Mouse (Mus musculus) hindbrain, postnatal 0 days (tissue): ENCODE results near the gene Tmem115. TPM values are rescaled to one million over a fixed set of nuclear protein-coding genes. Genes with fewer than 3 reads are reported as not detected.

ENCODE experiments used
- ATAC-seq: fragments of 200-750 bp; cut with Nextera tagmentation; 2 replicates; pipeline ENCODE4 v1.8.0; 2017; ENCODE audit warnings: mild to moderate bottlenecking, moderate TSS enrichment, moderate library complexity
- DNase-seq: peaks from one replicate; pipeline ENCODE4 v3.0.0-alpha.2; 2015; ENCODE audit warnings: low spot score
- H3K27ac ChIP-seq: fragments of 300-500 bp; sonication (generic); 2 replicates; pipeline ENCODE4 v1.5.1; 2014; ENCODE audit warnings: mild to moderate bottlenecking
- H3K27me3 ChIP-seq: fragments of 300-500 bp; sonication (generic); 2 replicates; pipeline ENCODE4 v1.6.1; 2014; ENCODE audit warnings: low read length, mixed read lengths; ENCODE audit not compliant: insufficient read depth
- H3K36me3 ChIP-seq: fragments of 300-500 bp; sonication (generic); 2 replicates; pipeline ENCODE4 v1.6.1; 2014; ENCODE audit warnings: low read length, mixed read lengths; ENCODE audit not compliant: insufficient read depth
- H3K4me1 ChIP-seq: fragments of 300-500 bp; sonication (generic); 2 replicates; pipeline ENCODE4 v1.6.1; 2014; ENCODE audit warnings: antibody characterized with exemption, low read length, mixed read lengths; ENCODE audit not compliant: insufficient read depth
- H3K4me2 ChIP-seq: fragments of 300-500 bp; sonication (generic); 2 replicates; pipeline ENCODE4 v1.6.1; 2014; ENCODE audit warnings: low read depth, mild to moderate bottlenecking, low read length, moderate library complexity, mixed read lengths
- H3K4me3 ChIP-seq: fragments of 300-500 bp; sonication (generic); 2 replicates; pipeline ENCODE4 v1.5.1; 2014; ENCODE audit warnings: low read length
- H3K9ac ChIP-seq: fragments of 300-500 bp; sonication (generic); replicated peaks from 2 replicates; pipeline ENCODE4 v1.6.1; 2014; ENCODE audit warnings: mild to moderate bottlenecking, low read length, moderate library complexity, mixed read lengths
- H3K9me3 ChIP-seq: fragments of 300-500 bp; sonication (generic); 2 replicates; pipeline ENCODE4 v1.6.1; 2016; ENCODE audit warnings: low read length, mixed read lengths
- CTCF ChIP-seq: IDR thresholded peaks from 2 replicates; pipeline ENCODE4 v1.5.1; 2016; ENCODE audit warnings: antibody characterized with exemption, control low read depth, low read depth
- WGBS: fragments of 180-500 bp; shearing (Covaris S2); extraction: QIAGEN DNeasy Blood & Tissue Kit; methylation state at CpG from one replicate; pipeline ENCODE4 v1.1.7; 2014; 5-methylcytosine and 5-hydroxymethylcytosine counted together
- polyA plus RNA-seq: library from polyadenylated mRNA; unstranded; fragments of >200 nt; fragmentation: Nextera tagmentation; extraction: Ambion mirVana; gene quantifications from 2 replicates; pipeline ENCODE4 v1.2.1, GENCODE M21; 2015
- total RNA-seq: library from RNA; depleted of rRNA; stranded (reverse); fragments of >200 nt; gene quantifications from 2 replicates; pipeline ENCODE4 v1.2.3, GENCODE M21; 2014

The Tmem115 gene
- total and polyA plus RNA-seq, 2 experiments from 2014 or later, result 52.3 to 72.6 TPM

DNA sequence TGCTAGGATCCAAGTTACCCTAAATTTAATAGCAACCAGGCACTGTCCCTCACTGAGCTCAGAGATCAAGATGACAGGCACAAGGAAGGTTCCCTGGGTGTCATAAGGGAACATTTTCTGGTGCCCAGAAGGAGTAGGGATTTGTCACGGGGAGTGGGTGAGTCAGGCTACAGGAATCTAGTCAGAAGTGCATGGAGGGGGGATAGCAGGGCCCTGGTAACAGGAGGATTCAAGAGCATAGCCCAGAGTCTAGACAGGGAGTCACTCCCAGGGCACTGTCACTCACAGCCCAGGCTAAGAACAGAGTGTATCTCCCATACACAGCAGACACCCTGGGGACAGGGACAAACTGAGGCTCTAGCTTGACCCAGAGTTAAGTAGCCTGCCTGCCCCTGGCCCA, 40.2 kb upstream of the Tmem115 start:
- WGBS, result 70% methylated on average over 1 of the region's 1 CpGs
- no peak overlapping the region for H3K9ac ChIP-seq
- H3K4me3 ChIP-seq, result no peak overlapping the region
- H3K36me3 ChIP-seq, result no peaks in the 10 kb centered on the region
- H3K9me3 ChIP-seq, result no peaks in the 10 kb centered on the region
- no peak overlapping the region for H3K27ac ChIP-seq
- no peak overlapping the region for H3K4me2 ChIP-seq
- TF ChIP-seq CTCF, result no peak
- no peak for ATAC-seq
- H3K4me1 ChIP-seq, result no peaks in the 10 kb centered on the region
- no peak for DNase-seq
- H3K27me3 ChIP-seq, result no peaks in the 10 kb centered on the region

DNA sequence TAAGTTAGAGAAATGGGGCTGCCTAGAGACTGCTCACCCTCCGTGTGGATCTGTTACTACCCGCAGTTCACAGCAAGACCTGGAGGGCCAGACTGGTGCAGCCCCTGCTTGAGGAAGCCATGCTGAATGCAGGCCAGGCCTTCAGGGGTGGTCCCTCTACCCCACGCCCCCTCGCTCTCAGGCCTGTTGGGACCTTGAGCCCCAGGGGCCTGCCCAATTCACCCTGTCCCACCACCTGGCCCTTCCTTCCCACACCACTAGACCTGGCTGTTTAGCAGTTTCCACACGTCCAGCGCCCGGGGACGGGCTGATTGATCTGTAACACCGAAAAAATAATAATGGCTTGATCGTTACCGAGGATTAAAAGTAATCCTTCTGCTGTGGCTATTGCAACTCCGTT, 39.5 kb upstream of the Tmem115 start:
- no peak overlapping the region for H3K9ac ChIP-seq
- no peaks in the 10 kb centered on the region for H3K27me3 ChIP-seq
- no peak for DNase-seq
- H3K4me3 ChIP-seq, result no peak overlapping the region
- no peaks in the 10 kb centered on the region for H3K4me1 ChIP-seq
- H3K27ac ChIP-seq, result no peak overlapping the region
- peak; percentile 25; the same call in 1 of the 2 replicates for ATAC-seq
- no peak for TF ChIP-seq CTCF
- WGBS, result 73% methylated on average over 12 of the region's 12 CpGs
- peaks cover 7% of the 10 kb centered on the region; the same call in 1 of the 2 replicates for H3K36me3 ChIP-seq
- H3K4me2 ChIP-seq, result no peak overlapping the region
- H3K9me3 ChIP-seq, result no peaks in the 10 kb centered on the region

DNA sequence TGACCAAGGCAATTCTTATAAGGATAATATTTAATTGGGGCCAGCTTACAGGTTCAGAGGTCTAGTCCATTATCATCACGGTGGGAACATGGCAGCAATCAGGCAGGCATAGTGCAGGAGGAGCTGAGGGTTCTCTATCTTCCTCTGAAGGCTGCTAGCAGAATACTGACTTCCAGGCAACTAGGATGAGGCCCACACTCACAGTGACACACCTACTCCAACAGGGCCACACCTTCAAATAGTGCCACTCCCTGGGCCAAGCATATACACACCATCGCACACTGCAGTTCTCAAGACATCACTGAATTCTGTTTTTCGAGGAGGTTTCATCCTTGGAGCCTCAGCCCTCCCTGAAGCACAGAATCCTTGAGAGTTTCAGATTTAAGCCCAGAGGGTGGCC, 37.4 kb upstream of the Tmem115 start:
- H3K4me1 ChIP-seq, result no peaks in the 10 kb centered on the region
- H3K27me3 ChIP-seq, result no peaks in the 10 kb centered on the region
- no peak overlapping the region for H3K4me3 ChIP-seq
- TF ChIP-seq CTCF, result no peak
- H3K9ac ChIP-seq, result no peak overlapping the region
- DNase-seq (no peak), ATAC-seq (no peak)
- no peak overlapping the region for H3K4me2 ChIP-seq
- 84% methylated on average over 3 of the region's 3 CpGs for WGBS
- no peaks in the 10 kb centered on the region for H3K9me3 ChIP-seq
- peaks cover 7% of the 10 kb centered on the region; the same call in 1 of the 2 replicates for H3K36me3 ChIP-seq
- no peak overlapping the region for H3K27ac ChIP-seq

DNA sequence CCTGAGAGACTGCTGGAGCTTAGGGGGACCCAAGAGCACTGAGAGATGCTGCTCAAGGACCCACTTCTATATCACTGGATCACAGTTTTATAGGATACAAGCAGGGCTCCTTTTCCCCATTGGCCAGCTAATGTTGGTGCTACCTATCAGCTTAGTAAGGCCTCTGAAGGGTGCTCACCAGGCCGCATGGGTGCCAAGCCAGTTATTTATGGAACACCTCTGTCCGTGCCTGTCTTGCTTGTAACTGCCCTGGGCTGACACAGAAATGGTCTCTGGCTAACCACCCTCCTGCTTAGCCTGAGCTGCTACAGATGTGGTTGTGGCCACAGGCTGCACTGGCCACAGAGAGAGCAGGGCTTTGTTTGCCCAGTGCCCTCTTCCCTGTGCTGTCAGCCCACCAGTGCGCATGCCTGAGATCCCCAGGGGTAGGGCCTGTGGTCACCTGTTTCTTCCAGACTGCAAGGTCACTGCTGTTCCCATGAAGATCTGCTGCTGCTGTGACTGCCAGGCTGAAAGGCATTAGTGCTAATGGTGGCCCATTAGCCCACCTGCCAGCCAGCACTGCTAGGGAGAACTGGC, 32.9 kb upstream of the Tmem115 start:
- ATAC-seq (no peak), DNase-seq (no peak)
- Histone ChIP-seq H3K4me1 (peaks cover 6% of the 10 kb centered on the region; the same call in 1 of the 2 replicates), H3K4me3 (no peak overlapping the region), H3K4me2 (no peak overlapping the region), H3K36me3 (peaks cover 7% of the 10 kb centered on the region; the same call in 1 of the 2 replicates), H3K9ac (no peak overlapping the region), H3K9me3 (no peaks in the 10 kb centered on the region), H3K27ac (no peak overlapping the region), H3K27me3 (no peaks in the 10 kb centered on the region)
- 82% methylated on average over 3 of the region's 3 CpGs for WGBS
- no peak for TF ChIP-seq CTCF

DNA sequence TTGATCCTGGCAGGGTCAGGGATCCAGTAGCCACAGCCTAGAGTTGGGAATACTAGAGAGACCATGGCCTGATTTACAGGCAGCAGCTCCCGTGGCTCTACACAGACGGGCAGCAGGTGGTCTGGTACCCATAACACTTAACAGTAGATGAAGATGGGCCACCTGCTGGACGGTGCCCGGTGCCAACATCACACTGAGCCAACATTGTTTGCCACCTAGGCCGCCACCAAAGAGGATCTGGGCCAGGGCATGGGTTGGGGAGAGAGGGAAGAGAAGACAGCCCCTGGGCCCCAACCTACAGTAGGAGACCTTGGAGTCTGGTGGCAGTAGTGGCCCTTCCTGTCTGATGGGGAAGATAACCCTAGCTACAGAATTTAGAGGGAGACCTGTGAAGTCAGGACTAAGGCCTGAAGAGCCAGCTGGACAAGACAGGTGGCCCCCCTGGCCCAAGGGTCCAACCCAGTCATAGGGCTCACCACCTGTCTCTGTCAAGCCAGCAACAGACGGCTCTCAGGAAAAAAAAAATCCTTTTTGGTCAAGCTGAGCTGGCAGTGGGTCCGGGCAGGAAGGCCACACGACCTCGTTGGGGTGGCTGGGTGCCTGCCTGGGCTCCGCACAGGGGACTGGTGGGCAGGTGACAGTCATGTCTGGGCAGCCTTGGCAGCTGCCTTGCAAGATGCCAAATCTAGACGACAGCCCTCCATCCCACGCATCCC, 31.5 kb upstream of the Tmem115 start:
- WGBS, result 71% methylated on average over 12 of the region's 12 CpGs
- TF ChIP-seq CTCF, result no peak
- H3K4me3 ChIP-seq, result no peak overlapping the region
- H3K9ac ChIP-seq, result no peak overlapping the region
- H3K4me2 ChIP-seq, result no peak overlapping the region
- H3K27ac ChIP-seq, result no peak overlapping the region
- no peaks in the 10 kb centered on the region for H3K9me3 ChIP-seq
- ATAC-seq (no peak), DNase-seq (no peak)
- peaks cover 8% of the 10 kb centered on the region; the same call in 1 of the 2 replicates for H3K4me1 ChIP-seq
- H3K36me3 ChIP-seq, result peaks cover 7% of the 10 kb centered on the region; the same call in 1 of the 2 replicates
- no peaks in the 10 kb centered on the region for H3K27me3 ChIP-seq

DNA sequence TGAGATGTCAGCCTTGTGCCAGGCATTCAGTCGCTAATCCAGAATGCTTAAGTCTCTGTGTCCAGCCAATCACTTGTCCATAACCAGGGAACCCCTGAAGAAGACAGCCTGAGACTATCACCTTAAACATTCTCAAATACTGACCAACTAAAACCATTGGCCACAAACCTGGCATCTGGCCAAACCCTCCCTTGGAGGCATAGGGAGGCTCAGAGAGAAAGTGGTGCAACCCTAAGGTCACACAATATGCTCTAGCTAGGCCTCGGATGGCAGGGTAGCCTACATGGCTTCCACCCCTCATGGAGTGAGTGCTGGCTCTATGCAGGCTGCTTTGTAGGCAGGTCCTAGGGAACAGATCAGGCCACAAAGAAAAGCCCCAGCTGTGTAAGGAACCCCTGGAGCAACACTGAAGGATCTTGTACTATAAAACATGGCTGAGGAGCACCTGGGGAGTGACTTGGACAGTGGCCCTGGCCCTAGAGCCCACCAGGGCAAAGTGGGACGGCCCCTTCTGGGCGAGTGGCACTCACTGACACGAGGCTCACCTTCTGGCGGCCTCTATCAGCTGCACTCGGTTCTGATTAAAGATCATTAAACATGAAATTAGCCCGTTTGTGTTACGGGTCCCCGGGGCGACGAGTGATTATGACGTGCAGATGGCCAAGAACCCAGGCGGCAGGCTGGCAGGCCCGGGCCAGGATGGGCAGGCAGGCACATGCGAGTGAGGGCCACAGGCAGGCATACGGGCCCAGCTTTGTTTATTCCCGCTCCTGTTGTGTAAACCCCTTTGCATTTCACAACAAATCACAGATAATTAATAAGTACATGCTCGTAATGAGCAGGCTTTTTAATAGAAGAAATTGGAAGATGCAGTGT, 28.8 kb upstream of the Tmem115 start:
- H3K9ac ChIP-seq, result no peak overlapping the region
- H3K36me3 ChIP-seq, result no peaks in the 10 kb centered on the region
- WGBS, result 37% methylated on average over 19 of the region's 19 CpGs
- ATAC-seq (peak; percentile 11; the same call in 1 of the 2 replicates), DNase-seq (peak; percentile 60)
- H3K4me2 ChIP-seq, result no peak overlapping the region
- H3K9me3 ChIP-seq, result no peaks in the 10 kb centered on the region
- H3K4me3 ChIP-seq, result no peak overlapping the region
- H3K27ac ChIP-seq, result peak overlapping the region; percentile 45; the same call in 1 of the 2 replicates
- no peak for TF ChIP-seq CTCF
- H3K4me1 ChIP-seq, result peaks cover 19% of the 10 kb centered on the region
- no peaks in the 10 kb centered on the region for H3K27me3 ChIP-seq
